Mouse (Mus musculus): ENCODE measurements at regions not wholly inside any gene's neighbourhood (a gene's known extent, or its start where the extent isn't known, plus 50 kb on each side); places are given as distances from the start of the nearest gene placed in this dataset.

DNA sequence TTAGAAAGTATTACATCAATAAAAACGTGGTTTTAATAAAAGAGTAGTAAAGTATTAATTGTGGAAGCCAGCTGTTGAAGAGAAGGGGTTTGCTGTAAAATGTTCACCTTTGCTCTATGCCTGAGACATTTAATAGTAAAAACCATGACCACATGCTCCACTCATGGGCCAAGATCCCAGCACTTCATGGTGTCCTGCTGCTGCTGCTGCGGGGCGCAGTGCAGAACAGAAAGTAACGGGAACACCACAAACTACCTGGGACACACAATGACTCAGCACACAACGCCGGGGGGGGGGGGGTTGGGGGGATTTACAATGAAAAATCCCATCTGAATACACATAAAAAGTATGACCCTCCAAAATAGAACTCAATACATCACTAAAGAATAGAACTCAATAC lies 124.8 kb upstream of the Klf14 start:
- DNase-seq (ENCODE audit: low read depth, low spot score) = no peak

DNA sequence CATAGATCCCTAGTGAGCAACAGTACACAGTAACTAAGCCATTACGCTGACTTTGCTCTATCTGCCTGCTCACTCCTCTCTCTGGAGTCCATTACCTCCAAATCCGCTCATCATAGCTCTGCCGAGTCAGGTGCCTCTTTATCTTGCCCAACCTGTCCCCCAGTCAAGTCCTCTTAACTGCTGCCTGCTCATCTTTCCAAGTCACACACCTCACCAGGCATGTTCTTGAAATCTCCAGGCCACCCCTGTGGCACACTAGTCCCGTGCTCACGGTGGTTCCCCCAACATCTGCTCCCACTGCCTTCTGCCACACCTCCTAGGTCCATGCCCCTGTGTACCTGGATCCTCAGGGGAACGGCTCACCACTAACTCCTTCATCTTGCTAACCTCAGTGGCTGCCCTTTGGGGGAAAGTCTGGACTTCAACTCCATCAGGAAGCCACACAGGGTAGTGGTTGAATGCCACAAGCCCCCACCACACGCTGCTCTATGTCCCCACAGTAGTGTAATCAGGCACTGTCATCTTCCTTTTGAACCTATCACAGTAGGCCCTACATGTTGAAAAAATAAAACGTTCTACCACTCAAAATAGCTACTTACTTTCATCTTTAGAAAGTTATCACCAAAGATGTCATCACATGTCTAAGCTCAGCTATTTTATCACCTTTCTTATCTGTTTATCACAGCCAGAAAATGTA lies 126.3 kb upstream of the Klf14 start:
- DNase-seq (ENCODE audit: low read depth, low spot score) = peak; percentile 59

DNA sequence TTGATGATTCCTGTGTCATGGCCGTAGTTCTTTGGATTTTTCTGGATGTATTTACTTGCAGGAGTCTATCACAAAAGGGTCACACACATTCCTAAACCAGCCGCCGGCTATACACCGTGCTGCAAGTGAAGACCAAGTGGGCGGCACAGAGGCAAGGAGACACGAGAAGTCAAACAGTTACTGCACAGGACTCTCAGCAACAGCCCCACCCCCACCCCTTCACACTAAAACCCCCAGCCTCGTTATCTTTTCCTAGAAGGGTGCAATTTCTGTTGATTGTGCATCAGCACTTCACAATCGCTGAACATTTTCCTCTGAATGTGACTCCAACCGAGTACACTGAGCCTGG lies 126.9 kb upstream of the Klf14 start:
- no peak for DNase-seq (ENCODE audit: low read depth, low spot score)

DNA sequence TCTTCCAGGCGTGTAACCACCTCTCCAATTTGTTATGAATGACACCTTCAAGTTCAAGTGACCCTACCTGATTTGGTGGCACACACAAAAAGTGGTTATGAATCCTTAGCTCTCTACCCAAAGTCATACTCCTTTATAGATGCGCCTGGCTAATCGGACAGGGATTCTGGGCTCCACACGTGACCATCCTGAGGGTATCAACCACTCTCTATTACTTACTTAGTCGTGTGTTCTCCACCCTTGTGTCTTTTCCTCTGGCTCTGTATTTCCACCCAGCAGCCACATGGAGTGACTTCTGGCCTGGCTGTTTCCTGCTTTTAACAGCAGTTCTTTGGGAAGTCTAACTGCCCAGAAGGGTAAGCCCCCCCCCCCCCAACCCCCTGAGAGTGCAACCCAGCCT lies 127.4 kb upstream of the Klf14 start:
- no peak for DNase-seq (ENCODE audit: low read depth, low spot score)

DNA sequence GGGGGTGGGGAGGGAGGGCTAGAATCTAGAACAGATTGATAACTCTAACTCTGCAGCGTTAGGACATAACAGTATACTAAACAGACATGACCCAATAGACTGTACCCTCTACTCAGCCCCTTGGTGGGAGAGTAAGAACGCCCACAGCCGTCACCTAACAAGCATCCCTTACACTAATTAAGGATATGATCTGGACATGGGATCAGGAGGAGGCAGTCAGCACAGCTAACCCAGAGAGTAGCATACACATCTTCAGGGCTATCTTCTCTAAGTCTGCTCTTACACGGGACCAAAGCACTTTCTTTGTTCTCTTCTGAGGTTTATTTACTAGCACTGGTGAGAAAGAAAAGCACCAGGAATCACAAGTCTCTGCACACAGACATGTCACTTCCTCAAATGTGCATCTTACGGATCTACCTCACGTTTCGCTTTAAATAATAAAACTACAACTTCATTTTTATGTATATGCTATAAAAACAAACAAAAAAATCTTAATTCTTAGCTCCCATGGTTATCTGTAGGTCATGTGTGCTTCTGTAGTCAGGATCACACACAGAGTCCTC lies 128.0 kb upstream of the Klf14 start:
- DNase-seq (ENCODE audit: low read depth, low spot score) = no peak

DNA sequence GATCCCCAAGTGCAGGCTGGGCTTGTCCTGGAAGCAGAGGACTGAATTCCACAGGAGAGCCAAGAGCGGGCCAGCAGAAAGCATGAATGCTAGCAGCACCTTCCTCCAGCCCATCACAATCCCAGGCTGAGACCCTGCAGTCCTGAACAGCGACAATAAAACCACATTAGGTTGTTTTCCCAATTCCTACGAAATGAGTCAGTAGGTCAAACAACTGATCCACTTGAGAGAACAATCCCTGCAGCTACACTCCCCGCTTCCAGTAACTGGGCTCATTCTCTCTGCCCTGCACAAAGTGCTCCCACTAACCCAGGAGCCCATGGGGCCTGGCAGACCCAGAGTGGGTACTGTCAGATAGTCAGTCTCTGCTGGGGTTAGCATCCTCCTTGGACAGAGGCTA lies 128.6 kb upstream of the Klf14 start:
- no peak for DNase-seq (ENCODE audit: low read depth, low spot score)

DNA sequence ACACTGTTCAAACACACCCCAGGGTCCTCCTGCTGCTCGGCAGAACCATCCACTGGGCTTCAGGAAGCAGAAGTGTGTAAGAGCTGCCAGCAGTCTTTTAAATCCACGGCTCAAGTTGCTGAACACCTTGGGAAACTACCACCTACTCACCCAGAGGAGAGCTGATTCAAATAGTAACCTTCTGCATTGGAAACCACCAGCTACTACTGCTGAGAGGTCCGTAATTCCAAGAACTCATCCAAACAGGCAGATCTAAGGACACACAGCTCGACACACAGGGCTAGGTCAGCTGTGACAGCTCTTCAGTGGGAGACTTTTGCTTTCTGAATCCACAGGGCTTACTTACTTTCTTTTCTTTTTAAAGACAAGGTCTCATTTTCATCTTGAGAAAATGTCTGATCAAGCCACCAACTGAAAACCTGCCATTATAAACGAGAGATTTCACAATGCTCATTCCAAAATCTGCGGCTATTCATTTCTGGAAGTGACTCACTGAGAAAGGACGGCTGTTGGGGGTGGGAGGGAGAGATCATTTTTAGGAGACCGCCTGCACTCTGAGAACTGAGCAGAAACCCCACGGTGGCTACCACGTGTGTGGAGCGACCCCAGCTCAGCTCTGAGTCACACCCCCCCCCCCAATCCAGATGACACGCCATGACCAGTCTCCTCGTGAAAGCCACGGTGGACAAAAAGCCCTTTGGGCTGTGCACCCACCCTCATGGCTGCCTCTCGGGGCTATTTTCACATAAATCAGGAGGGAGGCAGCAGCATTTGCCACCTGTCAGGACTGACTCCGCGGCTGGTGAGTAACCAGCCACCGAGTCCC lies 129.5 kb upstream of the Klf14 start:
- no peak for DNase-seq (ENCODE audit: low read depth, low spot score)

DNA sequence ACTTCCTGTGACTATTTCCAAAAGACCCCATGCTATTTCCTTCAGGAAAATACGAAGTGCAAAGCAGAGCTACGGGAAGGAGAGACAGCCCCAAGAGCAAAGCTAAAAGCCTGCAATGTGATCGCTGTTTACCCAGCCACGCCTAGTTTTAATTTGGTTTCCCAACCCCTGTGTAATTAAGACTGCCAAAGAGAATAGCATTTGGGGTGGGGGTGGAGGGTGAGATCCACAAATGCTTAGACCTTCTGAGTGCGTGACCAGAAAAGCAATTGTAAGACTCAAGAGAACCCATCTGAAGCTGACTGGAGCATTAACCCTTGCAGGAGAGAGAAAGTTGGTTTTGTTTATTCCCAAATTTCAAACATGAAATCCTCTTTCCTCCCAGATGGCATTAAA lies 130.1 kb upstream of the Klf14 start:
- no peak for DNase-seq (ENCODE audit: low read depth, low spot score)

DNA sequence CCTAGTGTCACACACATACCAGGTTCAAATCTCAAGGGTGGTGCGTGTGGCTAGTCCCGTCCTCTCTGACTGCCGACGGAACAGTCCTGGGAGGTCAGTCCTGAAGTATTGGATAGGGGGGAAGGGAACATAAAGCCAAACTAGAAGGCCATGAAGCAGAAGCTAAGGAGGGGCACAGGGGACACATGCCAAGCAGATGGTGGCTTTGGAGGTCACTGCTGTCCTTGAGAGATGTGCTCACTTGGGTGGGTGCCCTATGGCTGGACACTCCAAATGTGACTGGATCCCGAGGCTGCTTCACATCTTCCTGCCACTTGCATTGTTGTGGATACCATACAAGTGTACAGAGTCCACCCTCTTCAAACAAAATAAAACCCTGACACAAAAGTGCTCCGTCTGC lies 131.4 kb upstream of the Klf14 start:
- DNase-seq (ENCODE audit: low read depth, low spot score) = no peak

DNA sequence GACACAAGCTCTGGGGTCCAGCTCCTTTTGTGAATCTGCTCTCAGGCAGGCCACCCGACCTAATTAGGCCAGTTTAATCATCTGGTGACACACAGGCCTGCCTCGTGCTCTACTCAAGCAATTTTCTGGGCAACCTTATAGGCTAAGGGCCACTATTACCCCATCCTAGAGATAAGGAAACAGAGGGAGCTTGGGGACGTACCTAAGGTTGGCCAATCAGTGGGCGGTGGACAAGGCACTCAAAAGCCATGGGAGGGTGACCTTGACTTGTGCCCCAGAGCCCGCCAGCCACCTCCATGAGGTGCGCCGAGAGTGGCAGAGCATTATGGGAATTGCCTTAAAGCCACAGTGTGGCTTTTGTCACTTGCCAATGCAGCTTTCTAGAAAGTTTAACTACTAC lies 131.9 kb upstream of the Klf14 start:
- DNase-seq (ENCODE audit: low read depth, low spot score) = no peak

DNA sequence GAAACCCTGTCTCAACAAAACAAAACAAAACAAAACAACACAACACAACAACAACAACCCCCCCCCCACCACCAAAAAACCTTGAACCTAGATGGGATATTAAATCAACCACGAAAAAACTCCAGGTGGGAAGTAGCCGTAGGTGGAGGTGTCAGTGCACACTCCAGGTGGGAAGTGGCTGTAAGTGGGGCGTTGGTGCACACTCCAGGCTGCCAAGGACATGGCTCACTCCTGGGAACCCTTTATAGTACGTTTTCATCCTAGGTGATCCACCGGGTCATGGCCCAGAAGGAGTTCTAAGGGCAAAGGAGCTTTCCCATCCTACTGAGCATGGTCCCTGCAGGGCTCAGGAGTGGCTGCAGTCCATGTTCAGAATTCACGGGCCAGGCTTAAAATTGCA lies 133.4 kb upstream of the Klf14 start:
- DNase-seq (ENCODE audit: low read depth, low spot score) = no peak

DNA sequence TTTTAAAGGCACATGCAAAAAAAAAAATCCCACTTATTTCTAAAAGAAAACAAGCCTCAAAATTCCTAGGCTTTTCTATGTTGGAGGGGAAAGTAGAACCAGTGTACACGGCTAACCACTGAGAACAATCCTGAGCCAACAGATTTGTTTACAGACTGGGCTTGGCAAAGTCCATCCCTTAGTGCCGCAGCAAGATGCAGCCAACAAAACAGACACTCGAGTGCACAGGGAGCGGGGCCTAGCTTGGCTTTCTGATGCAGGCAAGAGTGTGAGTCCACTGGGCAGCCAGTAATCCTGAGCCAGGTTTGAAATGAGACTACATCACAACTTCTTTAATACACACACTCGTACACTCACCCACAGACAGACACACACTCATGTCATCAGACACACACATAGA lies 133.9 kb upstream of the Klf14 start:
- DNase-seq (ENCODE audit: low read depth, low spot score) = peak; percentile 62

DNA sequence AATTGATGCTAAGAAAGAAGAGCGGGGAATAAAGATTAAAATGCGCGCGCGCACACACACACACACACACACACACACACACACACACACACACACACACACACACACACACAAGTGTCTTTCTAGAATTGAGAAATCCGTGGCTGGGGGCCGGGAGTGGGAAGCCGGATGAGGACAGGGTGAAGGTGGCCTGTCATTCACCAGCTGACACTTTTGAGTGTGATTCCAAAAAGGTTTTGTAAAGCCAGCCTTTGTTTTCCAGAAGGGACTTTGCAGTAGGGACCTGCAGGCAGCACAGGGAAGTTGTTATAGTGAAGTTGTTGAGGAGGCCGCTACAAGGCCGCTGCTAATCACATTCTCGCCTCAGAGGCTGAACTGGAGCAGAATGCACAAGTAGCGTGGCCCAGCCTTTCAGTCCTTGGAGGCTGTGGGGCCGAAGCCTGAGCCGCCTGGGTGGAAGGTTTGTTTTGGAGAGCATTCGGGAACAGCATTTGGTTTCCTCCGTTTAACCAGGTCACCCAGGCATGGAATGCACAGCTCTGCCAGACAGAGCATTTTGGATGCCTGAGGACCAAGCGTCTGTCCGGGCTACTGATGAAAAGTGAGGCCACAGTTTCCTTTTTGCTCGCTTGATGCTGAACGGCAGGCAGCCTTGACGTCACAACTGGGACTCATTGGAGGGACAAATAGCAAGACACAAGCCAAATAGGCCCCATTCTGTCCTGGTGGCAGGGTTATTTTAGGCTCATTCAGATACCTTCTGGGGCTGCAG lies 137.3 kb upstream of the Klf14 start:
- peak; percentile 69 for DNase-seq (ENCODE audit: low read depth, low spot score)

DNA sequence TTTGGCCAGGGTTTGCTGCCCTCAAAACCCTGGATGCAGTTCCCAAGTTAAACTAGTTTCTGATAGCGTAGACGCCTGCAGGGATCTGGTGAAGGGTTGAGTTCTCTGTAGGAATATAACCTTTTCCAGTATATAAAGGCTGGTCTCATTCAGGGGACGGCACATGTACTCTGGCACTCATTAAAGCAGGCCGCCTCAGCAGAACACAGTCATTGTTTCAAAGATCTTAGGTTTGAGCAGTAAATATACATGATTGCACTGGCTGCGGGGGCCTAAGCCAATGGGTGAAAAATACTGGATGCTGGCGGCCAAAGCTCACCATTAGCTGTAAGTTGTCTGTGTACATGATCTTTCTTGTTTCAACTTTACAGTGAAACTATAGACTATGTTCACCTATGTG lies 137.9 kb upstream of the Klf14 start:
- no peak for DNase-seq (ENCODE audit: low read depth, low spot score)

DNA sequence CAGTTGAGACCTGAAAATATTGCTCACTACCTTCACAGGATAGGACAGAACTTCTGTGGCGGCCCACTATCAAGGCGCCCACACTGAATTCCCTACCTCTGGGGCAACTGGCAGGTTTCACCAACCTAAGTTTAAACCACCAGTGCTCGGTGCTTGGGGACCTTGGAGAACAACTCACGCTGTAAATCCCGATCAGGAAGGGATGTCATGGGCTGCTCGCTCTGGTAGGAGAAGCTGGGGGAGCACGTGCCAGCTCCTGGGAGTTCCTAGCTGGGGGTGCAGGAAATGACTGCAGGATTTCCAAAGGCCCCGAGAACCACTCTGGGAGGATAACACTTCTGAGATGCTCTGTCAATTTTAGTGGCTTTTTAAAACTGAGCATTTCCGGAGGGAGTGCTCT lies 138.4 kb upstream of the Klf14 start:
- DNase-seq (ENCODE audit: low read depth, low spot score) = no peak

DNA sequence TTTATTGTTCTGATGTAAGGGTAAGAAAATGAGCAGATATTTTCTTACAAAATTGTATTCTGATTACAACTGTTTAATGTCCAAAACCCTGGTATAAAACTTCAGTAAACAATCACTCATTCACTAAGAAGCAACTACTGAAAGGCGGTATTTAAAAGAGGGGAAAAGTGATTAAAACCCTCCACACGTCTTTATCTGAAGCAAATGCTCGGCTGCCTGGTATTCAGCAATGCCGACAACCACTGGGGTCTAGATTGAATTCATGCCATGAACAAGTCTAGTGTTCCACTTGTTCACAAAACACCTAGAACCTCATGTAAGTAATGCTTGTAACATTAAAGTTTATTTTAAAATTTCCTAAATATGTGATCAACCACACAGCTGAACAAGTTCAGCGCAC lies 139.2 kb upstream of the Klf14 start:
- DNase-seq (ENCODE audit: low read depth, low spot score) = no peak

DNA sequence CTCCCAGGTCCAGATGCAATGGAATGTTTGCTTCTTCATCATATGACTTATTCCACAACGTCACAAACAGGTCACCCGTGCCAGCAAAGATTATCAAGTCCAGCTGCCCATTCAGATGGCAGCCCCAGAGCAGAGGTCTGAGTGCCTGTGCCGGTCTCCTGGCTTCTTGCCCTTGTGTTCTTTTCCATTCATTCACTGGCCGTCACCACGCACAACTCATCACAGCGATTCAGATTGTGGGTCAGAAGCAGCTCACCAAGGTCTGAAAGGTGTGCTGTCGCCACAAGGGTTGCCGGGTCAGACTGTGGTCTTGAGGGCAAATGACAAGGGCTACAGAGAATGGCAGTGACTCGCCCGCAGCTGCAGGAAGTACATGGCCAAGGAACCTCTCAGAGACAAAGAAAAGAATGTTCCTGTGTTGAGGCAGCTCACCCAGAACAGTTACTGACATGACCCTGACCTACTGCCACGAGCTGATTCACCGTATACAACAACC lies 141.3 kb upstream of the Klf14 start:
- DNase-seq (ENCODE audit: low read depth, low spot score) = peak; percentile 46

DNA sequence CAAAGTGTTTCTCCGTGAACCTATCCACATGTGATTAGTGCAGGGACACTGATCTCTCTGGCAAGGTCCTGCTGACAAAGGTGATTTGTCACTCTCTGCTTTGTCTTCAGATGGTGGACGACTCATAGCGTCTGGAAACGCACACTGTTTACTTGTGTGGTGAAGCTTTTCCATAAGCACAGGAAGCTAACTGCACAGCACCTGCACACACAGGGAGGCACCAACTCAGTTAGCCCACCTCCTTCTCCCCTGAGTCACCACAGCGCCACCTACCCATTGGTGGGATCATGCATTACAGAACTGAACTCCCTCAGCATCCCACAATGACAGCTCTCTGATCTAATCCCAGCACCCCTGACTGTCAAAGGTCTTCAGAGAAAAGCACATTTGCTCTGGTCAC lies 141.9 kb upstream of the Klf14 start:
- no peak for DNase-seq (ENCODE audit: low read depth, low spot score)

DNA sequence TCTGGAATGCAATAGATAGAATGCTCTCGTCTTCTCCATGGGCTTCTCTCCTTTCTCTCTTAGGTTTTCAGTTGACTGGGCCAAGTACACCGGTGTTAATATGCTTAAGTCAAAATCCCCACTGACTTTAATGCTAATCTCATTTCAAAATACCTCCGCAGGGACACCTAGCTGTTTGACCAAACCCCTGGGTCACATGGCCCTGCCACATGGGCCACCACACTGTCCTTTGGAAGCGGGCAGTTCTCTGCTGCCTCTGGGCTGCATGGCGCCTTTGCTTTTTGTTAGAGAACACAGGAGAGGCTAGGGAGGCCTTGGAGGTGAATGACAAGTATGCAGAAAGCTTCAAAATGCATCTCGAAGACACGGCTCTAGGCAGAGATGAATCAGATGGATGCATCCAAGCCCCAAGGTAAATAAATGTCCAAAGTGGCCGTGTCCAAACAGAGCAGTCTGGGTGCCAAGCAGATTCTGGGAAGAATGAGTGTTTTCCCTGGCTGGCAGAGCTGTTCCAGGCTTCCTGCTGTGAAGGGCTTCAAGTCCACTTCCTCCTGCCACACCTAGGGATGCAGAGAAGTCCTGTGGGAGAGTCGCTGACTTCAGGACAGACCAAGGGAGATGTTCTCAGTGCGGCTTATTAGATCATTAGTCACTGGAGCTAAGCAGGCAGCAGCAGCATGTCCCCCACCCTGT lies 147.4 kb upstream of the Klf14 start:
- no peak for DNase-seq (ENCODE audit: low read depth, low spot score)

DNA sequence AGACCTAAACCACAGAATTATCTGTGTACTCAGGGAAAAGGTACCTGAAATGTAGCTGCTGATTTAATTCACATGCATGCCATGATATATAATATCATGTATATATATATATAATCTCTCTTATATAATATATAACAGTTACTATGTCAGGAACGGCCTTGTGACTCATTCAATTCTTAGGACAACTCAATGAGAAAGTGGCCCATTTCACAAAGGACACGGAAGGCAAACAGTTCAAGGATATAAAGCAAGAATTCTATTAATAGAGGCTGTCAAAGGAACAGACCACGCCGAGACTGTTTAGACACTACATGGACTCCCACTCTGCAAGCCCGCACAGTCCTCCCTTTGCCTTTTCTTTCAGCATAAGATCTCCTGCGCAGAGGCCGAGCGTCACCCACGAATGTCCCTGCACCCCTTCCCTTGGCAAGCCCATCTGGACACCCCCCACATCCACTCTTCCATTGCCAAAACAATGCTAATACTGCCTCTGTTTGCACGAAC lies 148.0 kb upstream of the Klf14 start:
- no peak for DNase-seq (ENCODE audit: low read depth, low spot score)

DNA sequence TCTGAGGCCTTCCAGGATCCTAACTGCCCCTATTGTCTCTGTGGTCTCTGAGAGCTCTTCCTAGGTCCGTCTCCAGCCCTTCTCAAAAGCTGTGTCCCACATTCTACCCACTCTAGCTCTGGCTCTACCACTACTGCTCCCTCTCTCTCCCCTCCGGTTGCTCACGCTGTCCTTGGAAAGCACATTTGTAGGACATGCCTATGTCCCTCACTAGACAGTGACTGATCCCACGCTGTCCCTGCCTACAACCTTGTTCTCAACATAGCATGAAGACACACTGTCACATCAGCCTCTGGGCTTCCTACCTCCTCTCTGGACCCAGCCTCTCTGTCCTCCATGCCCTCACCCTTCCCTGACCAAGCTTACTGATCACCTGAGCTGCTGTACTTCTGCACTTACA lies 148.5 kb upstream of the Klf14 start:
- DNase-seq (ENCODE audit: low read depth, low spot score) = no peak

All from skeletal muscle tissue, adult 2 months (tissue).